Mouse (Mus musculus): ENCODE results near the gene B9d2.

GRCm38 (mm10) chr7:25717478-25717877 lies 36.9 kb downstream of the B9d2 start:
- TF ChIP-seq MAFK (IDR thresholded peaks at IDR 0.05; ENCODE audit: insufficient read depth, low read depth, low read length) (no peak), HCFC1 (IDR thresholded peaks at IDR 0.05; ENCODE audit: borderline replicate concordance, insufficient read depth, low read length) (no peak)
